Mouse (Mus musculus): ENCODE data around the gene Scand1.

Scand1 gene

DNA sequence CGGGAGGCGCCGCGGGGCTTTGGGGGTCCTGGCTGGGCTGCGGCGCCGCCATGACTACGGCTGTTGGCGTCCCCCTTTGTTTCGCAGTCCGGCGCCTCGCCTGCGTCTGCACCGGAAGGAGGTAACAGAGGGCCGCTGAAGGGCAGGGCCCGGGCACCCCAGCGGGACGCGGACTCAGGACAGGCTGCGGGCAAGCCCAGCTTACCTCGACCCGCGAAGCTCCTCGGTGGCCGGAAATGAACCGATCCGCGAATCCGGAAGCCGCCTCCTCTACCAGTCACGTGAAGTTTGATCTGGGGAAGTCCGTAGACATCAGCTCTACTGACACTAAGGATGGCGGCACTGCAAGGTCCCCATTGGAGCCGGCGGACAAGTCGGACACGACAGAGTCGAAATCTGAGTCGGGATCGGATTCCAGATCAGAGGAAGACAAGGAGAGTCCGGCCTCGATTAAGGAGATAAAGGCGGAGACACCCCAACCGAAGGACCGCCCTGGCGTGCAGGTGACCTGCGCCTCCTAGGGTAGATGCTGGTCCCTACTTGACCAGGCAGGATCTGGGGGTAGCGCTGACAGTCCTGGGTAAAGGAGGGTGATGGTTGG lies at the start of gene Scand1, which contains the start of gene Cnbd2:
TSS of gene Scand1 (minus strand) at position 408 of the 601 bp plus-strand sequence.
TSS of gene Cnbd2 (plus strand) at position 3 of the 601 bp plus-strand sequence.
- DNase-seq (ENCODE audit: low spot score) = peak; percentile 74

- DNase-seq (ENCODE audit: low spot score) = no peak
Measured at GRCm38 (mm10) chr2:156356031-156356430, 43.5 kb upstream of the Scand1 start.

DNA sequence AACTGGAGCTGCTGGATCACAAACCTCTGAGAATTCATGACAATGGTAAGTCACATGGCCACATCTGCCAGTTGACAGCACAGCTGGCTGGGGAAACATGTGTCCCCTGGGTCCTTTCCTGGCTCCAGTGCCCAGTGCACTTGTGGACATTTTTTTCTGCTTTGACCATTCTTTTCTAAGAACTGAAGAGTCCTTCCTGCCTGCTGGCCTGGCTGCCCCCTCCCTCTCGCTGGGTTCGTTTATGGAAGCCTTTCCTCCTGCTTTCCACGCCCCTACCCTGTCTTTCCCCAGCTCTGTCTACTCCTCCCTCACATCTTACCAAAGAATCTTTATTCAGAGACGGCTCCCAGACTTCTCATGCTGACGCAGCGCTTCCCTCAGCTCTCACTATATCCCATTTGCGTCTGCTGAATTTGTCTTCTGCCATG lies 40.8 kb upstream of the Scand1 start:
- no peak for DNase-seq (ENCODE audit: low spot score)

- DNase-seq (ENCODE audit: low spot score) = no peak
Measured at GRCm38 (mm10) chr2:156352413-156353165, 40.1 kb upstream of the Scand1 start.

GRCm38 (mm10) chr2:156351243-156351642 lies 38.7 kb upstream of the Scand1 start:
- DNase-seq (ENCODE audit: low spot score) = no peak

- DNase-seq (ENCODE audit: low spot score) = no peak
Measured at GRCm38 (mm10) chr2:156349286-156349848, 36.9 kb upstream of the Scand1 start.

GRCm38 (mm10) chr2:156348812-156349211 lies 36.3 kb upstream of the Scand1 start:
- no peak for DNase-seq (ENCODE audit: low spot score)

- no peak for DNase-seq (ENCODE audit: low spot score)
Measured at GRCm38 (mm10) chr2:156344775-156345532, 32.5 kb upstream of the Scand1 start.

DNA sequence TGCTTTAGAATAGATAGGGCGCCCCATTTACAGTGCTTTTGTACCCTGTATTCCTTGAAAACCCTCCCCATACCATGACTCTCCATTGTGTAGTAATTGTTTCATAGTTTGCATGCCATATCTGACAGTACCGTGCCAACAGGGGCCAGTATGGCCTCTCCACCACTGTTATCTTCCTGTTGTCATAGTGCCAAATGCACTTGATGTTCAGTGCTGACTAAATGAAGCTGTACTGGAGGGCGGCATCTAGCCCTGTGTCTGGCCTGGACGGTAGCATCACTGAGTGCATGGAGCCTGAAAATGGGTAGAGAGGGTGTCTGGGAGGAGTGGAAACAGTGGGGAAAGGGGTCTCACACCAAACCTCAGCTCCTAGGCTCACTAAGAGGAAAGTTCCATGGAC lies 27.6 kb upstream of the Scand1 start:
- no peak for DNase-seq (ENCODE audit: low spot score)

DNA sequence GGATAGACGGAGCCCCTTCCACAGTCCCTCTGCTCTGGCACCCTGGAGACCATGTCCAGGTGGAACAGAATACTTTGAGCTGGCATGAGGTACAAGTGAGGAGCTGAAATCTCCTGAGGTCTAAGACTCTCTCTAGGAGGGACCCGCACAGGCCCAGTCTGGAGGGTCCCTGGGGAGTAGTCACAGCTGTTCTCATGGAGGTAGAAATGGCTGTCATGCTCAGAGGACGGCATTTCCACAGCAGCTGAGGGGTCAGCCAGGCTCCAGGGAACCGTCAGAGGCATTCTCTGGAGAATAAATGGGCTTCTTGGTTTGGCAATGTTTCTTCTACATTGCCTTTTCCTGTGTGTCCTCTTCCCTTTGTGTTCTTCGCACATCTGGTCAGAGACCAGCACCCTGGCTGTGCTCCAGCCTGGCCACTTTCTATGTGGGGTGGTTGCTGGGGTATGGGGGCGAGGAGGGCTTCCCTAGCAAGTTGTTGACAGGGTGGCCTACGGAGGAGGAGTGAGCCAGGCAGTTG lies 19.0 kb upstream of the Scand1 start:
- DNase-seq (ENCODE audit: low spot score) = no peak

DNA sequence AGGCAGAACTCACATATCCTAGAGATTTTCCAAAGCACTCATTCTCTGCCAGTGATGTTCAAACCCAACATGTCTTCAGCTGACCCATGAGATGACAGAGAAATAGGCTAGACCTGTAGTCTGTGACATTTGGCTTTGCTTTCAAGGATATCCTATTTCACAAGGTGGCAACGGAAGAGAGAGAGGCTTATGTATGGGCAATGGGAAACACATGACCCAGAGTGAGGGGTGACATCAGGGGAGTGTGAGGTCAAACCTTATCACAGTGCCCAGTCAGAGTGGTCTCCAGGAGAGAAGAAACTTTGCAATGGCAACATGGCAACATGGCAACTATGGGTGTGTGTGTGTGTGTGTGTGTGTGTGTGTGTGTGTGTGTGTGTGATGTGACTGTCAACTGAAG lies 18.2 kb upstream of the Scand1 start:
- DNase-seq (ENCODE audit: low spot score) = no peak

DNA sequence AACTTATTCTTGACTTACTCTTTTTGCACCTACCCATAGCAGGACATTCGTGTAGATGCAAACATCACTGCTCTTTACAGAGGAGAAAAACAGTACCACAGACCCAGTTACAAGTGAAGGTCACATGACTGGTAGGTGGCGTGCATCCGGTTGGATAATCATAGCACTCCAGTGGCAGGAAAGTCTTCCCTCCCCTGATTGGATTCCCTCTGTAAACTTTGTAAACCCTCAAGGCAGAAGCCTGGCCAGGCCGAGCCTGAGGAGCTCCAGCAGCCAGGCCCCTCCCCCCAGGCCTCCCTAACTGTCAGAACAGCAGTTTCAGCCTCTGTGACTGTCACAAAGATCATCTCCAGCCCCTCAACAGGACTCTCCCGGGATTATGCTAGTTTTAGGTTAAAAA lies 12.2 kb upstream of the Scand1 start:
- peak; percentile 12 for DNase-seq (ENCODE audit: low spot score)

- peak; percentile 59 for DNase-seq (ENCODE audit: low spot score)
Measured at GRCm38 (mm10) chr2:156324116-156324588, 11.6 kb upstream of the Scand1 start.

GRCm38 (mm10) chr2:156321538-156321937 lies 9.0 kb upstream of the Scand1 start:
- no peak for DNase-seq (ENCODE audit: low spot score)

GRCm38 (mm10) chr2:156318491-156318890 lies 6.0 kb upstream of the Scand1 start:
- DNase-seq (ENCODE audit: low spot score) = no peak

DNA sequence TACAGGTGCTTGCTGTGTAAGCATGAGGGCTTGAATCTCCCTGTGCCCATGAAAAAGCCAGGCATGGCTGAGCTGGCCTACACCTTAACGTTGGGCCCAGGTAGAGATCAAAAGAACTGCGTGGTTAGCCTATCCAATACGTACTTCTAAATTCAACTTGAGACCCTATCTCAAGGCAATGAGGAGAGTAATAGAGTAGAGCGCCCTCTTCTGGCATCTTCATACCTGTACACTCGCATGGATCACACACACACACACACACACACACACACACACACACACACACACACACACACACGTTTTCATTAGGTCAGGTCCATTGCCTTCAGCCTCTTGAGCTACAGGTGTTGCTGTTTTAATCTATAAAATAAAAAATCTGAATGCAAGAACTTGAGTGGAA lies 2.3 kb upstream of the Scand1 start:
- DNase-seq (ENCODE audit: low spot score) = no peak

DNA sequence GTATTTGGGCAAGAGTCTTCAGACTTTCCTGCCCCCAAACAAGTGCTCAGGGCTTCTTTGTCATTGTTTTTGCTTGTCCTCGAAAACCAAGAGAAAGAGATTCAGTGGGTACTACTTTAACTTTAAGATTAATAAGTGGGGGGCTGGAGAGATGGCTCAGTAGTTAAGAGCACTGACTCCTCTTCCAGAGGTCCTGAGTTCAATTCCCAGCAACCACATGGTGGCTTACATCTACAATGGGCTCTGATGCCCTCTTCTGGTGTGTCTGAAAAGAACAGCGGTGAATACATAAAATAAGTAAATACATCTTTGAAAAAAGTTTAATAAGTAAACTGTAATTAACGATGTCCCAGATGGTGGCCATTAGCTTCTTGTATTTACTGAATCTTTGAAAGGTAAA lies 649 bp upstream of the Scand1 start:
- DNase-seq (ENCODE audit: low spot score) = no peak

GRCm38 (mm10) chr2:156311841-156312291 lies 638 bp downstream of the Scand1 start:
- peak; percentile 33 for DNase-seq (ENCODE audit: low spot score)

DNA sequence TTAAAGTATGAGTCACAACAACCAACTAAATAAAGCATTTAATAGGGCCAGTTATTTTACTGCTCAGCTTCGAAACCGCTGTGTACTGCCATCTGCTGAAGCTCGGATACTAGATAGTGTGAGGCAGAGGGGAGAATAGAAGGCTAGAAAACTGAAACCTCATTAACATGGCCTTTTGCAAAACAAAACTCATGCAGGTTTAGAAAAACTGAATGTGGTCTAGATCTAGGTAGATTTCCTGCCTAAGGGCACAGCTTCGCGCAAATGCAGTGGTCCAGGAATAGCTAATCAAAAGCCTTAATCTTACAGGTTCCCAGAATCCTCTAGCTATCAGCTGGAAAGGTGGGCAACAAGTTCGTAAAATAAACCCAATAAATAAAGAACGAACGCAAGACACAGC lies 1.1 kb downstream of the Scand1 start:
- no peak for DNase-seq (ENCODE audit: low spot score)

DNA sequence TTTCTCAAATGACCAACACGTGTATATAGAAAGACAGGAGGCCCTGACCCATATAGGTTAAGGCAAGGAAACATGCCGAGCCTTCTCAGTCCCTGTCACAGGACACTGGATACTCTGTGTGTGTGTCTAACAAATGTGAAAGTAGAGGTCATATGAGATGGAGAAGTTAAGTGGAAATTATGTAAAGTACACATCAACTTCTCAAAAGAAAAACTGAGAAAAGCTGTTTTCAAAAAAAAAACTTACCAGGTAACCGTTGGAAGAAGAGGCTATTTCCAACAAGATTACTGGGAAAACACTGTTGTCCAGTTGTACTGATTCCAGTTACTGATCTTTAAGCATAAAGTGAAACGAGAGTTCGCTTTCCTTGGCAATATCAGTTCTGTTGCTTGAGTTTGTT lies 1.6 kb downstream of the Scand1 start:
- DNase-seq (ENCODE audit: low spot score) = no peak

DNA sequence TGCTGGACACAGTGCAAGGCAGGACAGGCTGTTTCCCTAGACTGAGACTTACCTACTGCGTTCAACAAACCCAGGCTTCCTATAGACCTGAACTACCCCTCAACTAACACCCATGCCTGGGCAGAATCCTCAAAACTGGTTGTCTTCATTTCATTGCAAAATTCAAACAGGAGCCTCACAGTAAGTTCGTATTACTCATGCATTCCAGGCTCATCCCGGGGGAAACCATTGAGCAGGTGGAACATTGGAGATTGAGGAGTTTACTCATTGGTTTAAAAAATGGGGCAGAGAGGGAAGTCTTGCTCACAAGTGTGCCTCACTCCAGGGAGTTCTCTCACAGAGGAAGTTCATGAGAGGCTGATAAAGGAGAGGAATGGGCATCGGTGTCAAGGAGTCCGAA lies 2.0 kb downstream of the Scand1 start:
- DNase-seq (ENCODE audit: low spot score) = no peak

DNA sequence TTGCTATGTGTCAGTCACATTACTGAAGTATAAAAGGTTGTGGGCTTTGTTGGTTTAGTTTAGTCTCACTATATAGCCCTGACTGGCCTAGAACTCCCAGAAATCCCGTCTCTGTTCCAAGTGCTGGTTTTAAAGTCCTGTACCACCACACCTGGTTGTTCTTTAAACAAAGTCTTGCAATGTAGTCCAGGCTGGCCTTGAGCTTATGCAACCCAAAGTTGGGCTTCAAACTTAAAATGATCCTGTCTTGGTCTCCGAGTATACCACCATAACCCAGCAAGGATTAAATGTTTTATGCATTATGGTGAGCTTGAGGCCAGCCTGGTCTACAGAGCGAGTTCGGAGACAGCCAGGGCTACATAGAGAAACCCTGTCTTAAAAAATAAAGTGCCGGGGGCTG lies 2.6 kb downstream of the Scand1 start:
- no peak for DNase-seq (ENCODE audit: low spot score)
